ENCODE assay signal across 22 mouse cellular contexts in genomic region chr8:26731111-26731510, GRCm38 (mm10).
DNase-seq lines count a peak whose midpoint lies in the region; ATAC-seq and TF ChIP-seq lines count a peak whose summit lies in the region.
"Had no signal": no experiment of that assay in that cellular context is flagged by ENCODE, and none has a peak within 500 bp of the region (broad histone marks: within the 10 kb centered on the region; RNA-seq: fewer than 3 reads in every experiment).

No protein-coding gene starts in this region.

- peak; percentile 63 for DNase-seq in forebrain, embryonic 14.5 days (ENCODE audit: low spot score)
- no peak for DNase-seq in forebrain, embryonic 10.5 days (ENCODE audit: extremely low spot score, low spot score)
- DNase-seq in forebrain, postnatal 0 days = peak; percentile 28
- peak; percentile 76 for DNase-seq in brain, embryonic 14.5 days (ENCODE audit: low read depth)
- no peak for DNase-seq in adrenal gland, postnatal 25 days
- DNase-seq: adrenal gland, adult 2 months; adrenal gland, adult 8-10 months; adrenal gland, postnatal 10 days; adrenal gland, postnatal 14 days; adrenal gland, postnatal 36 days; B cell, adult 2 months; cerebellum, adult 11 months; cerebellum, adult 11-12 months; cerebellum, adult 18-20 months; cerebellum, adult 2 months; cerebellum, adult 8-10 months had no signal

- H3K9me3 ChIP-seq in forebrain, embryonic 14.5 days (replicated peaks; ENCODE audit: control insufficient read depth, low read length) = no peaks in the 10 kb centered on the region
- H3K9me3 ChIP-seq in forebrain, embryonic 10.5 days = no peaks in the 10 kb centered on the region
- H3K9me3 ChIP-seq in forebrain, postnatal 0 days (ENCODE audit: low read length) = no peaks in the 10 kb centered on the region
- no peaks in the 10 kb centered on the region for H3K9me3 ChIP-seq in forebrain, embryonic 15.5 days
- H3K9me3 ChIP-seq: G1E had no signal

- no peak overlapping the region for H3K4me3 ChIP-seq in forebrain, embryonic 14.5 days (ENCODE audit: low read depth, low read length)
- no peak overlapping the region for H3K4me3 ChIP-seq in forebrain, embryonic 10.5 days
- no peak overlapping the region for H3K4me3 ChIP-seq in forebrain, postnatal 0 days (ENCODE audit: low read depth, low read length)
- H3K4me3 ChIP-seq in forebrain, embryonic 15.5 days = no peak overlapping the region

- no peak for TF ChIP-seq POLR2A in brain, embryonic 14.5 days (IDR thresholded peaks at IDR 0.05; ENCODE audit: borderline replicate concordance, extremely low read depth, insufficient read depth, insufficient read length, poor library complexity, severe bottlenecking)

- H3K4me1 ChIP-seq in forebrain, embryonic 14.5 days (ENCODE audit: control insufficient read depth, insufficient read depth, low read length) = no peaks in the 10 kb centered on the region
- no peaks in the 10 kb centered on the region for H3K4me1 ChIP-seq in forebrain, embryonic 10.5 days
- H3K4me1 ChIP-seq in forebrain, postnatal 0 days (ENCODE audit: insufficient read depth) = no peaks in the 10 kb centered on the region
- no peaks in the 10 kb centered on the region for H3K4me1 ChIP-seq in forebrain, embryonic 15.5 days

- H3K27me3 ChIP-seq in forebrain, embryonic 14.5 days (replicated peaks; ENCODE audit: control insufficient read depth, insufficient read depth, low read length) = no peaks in the 10 kb centered on the region
- no peaks in the 10 kb centered on the region for H3K27me3 ChIP-seq in forebrain, embryonic 10.5 days (ENCODE audit: poor library complexity, severe bottlenecking)
- no peaks in the 10 kb centered on the region for H3K27me3 ChIP-seq in forebrain, postnatal 0 days (ENCODE audit: insufficient read depth, low read length)
- H3K27me3 ChIP-seq in forebrain, embryonic 15.5 days = no peaks in the 10 kb centered on the region
- H3K27me3 ChIP-seq: CH12.LX had no signal

- H3K9ac ChIP-seq in forebrain, embryonic 14.5 days (ENCODE audit: low read length) = no peak overlapping the region
- no peak overlapping the region for H3K9ac ChIP-seq in forebrain, postnatal 0 days
- no peak overlapping the region for H3K9ac ChIP-seq in forebrain, embryonic 15.5 days (replicated peaks)

- no peaks in the 10 kb centered on the region for H3K36me3 ChIP-seq in forebrain, embryonic 14.5 days (ENCODE audit: control insufficient read depth, insufficient read depth, low read length)
- no peaks in the 10 kb centered on the region for H3K36me3 ChIP-seq in forebrain, embryonic 10.5 days (replicated peaks)
- no peaks in the 10 kb centered on the region for H3K36me3 ChIP-seq in forebrain, postnatal 0 days (ENCODE audit: insufficient read depth)
- H3K36me3 ChIP-seq in forebrain, embryonic 15.5 days = no peaks in the 10 kb centered on the region
- H3K36me3 ChIP-seq: G1E had no signal

- ATAC-seq in forebrain, embryonic 14.5 days = no peak; the same call in 1 of the 2 replicates
- ATAC-seq in forebrain, postnatal 0 days = no peak
- ATAC-seq in forebrain, embryonic 15.5 days (replicated peaks) = no peak
- ATAC-seq: activated CD4-positive, CD25-positive, alpha-beta regulatory T cell, adult 4 months; CD4-positive, CD25-positive, alpha-beta regulatory T cell, adult 4 months; Patski had no signal

- H3K27ac ChIP-seq in forebrain, embryonic 14.5 days (ENCODE audit: low read depth, low read length) = no peak overlapping the region
- no peak overlapping the region for H3K27ac ChIP-seq in forebrain, embryonic 10.5 days
- H3K27ac ChIP-seq in forebrain, postnatal 0 days (ENCODE audit: low read depth, low read length) = no peak overlapping the region
- H3K27ac ChIP-seq in forebrain, embryonic 15.5 days (replicated peaks) = no peak overlapping the region

- TF ChIP-seq CTCF in forebrain, postnatal 0 days (IDR thresholded peaks at IDR 0.05; ENCODE audit: low read depth) = no peak
- TF ChIP-seq CTCF in brain, embryonic 14.5 days (IDR thresholded peaks at IDR 0.05; ENCODE audit: borderline replicate concordance, extremely low read depth, insufficient read depth, insufficient read length) = no peak

- 72% methylated on average over 2 of the region's 2 CpGs for WGBS in forebrain, embryonic 14.5 days
- WGBS in forebrain, embryonic 10.5 days = 84% methylated on average over 2 of the region's 2 CpGs
- WGBS in forebrain, postnatal 0 days = 54% methylated on average over 2 of the region's 2 CpGs
- WGBS in forebrain, embryonic 15.5 days = 60% methylated on average over 2 of the region's 2 CpGs

- no peak overlapping the region for H3K4me2 ChIP-seq in forebrain, embryonic 14.5 days (ENCODE audit: low read length)
- H3K4me2 ChIP-seq in forebrain, postnatal 0 days (ENCODE audit: low read depth) = no peak overlapping the region
- no peak overlapping the region for H3K4me2 ChIP-seq in forebrain, embryonic 15.5 days (replicated peaks)

Comparison
In these comparisons a context has a peak if more than half of its experiments do, and no peak if none do; other contexts are left out.
1. DNase-seq: peak in forebrain, embryonic 14.5 days (single experiment), forebrain, postnatal 0 days (single experiment) and brain, embryonic 14.5 days (single experiment); none in forebrain, embryonic 10.5 days (single experiment) and adrenal gland, postnatal 25 days (single experiment).